Mouse (Mus musculus) myocyte (in vitro differentiated cells): ENCODE measurements at regions not wholly inside any gene's neighbourhood (a gene's known extent, or its start where the extent isn't known, plus 50 kb on each side); places are given as distances from the start of the nearest gene placed in this dataset.

ENCODE experiments used
- CEBPB ChIP-seq: IDR thresholded peaks from 2 replicates; pipeline ENCODE4 v1.6.1; 2011; ENCODE audit warnings: mild to moderate bottlenecking, moderate library complexity; ENCODE audit not compliant: poor library complexity, insufficient read depth, severe bottlenecking
- E2F4 ChIP-seq: IDR thresholded peaks from one replicate; pipeline ENCODE4 v1.6.1; 2011; ENCODE audit warnings: mild to moderate bottlenecking, control low read depth, moderate library complexity; ENCODE audit not compliant: insufficient read depth
- MAX ChIP-seq: IDR thresholded peaks from one replicate; pipeline ENCODE4 v1.6.1; 2011; ENCODE audit warnings: low read depth, mild to moderate bottlenecking, control low read depth
- MYOD1 ChIP-seq, 3 experiments: IDR thresholded peaks; one replicate each; pipeline ENCODE4 v1.6.1; 2011; ENCODE audit warnings: control low read depth in 2 of 3, low read depth in 2 of 3, mild to moderate bottlenecking in 2 of 3, moderate library complexity in 1 of 3; ENCODE audit not compliant: insufficient read length in 2 of 3, control insufficient read depth in 1 of 3
- MYOG ChIP-seq, 3 experiments: IDR thresholded peaks; one replicate each; pipeline ENCODE4 v1.6.1; 2011; ENCODE audit warnings: control low read depth in 2 of 3, low read depth in 2 of 3, mild to moderate bottlenecking in 2 of 3; ENCODE audit not compliant: insufficient read length in 2 of 3, control insufficient read depth in 1 of 3, insufficient read depth in 1 of 3
- POLR2A ChIP-seq: IDR thresholded peaks from one replicate; pipeline ENCODE4 v1.6.1; 2011; ENCODE audit warnings: low read depth, mild to moderate bottlenecking, control low read depth, moderate library complexity; ENCODE audit not compliant: insufficient read length
- POLR2AphosphoS2 ChIP-seq: IDR thresholded peaks from one replicate; pipeline ENCODE4 v1.6.1; 2011; ENCODE audit warnings: low read depth, control low read depth; ENCODE audit not compliant: insufficient read length
- REST ChIP-seq: IDR thresholded peaks from one replicate; pipeline ENCODE4 v1.6.1; 2011; ENCODE audit warnings: mild to moderate bottlenecking, control low read depth, moderate library complexity; ENCODE audit not compliant: insufficient read depth, insufficient read length
- SRF ChIP-seq: IDR thresholded peaks from one replicate; pipeline ENCODE4 v1.6.1; 2011; ENCODE audit warnings: low read depth; ENCODE audit not compliant: control insufficient read depth, insufficient read length
- TCF12 ChIP-seq: IDR thresholded peaks from one replicate; pipeline ENCODE4 v1.6.1; 2011; ENCODE audit warnings: mild to moderate bottlenecking, control low read depth; ENCODE audit not compliant: poor library complexity, insufficient read depth, severe bottlenecking
- USF1 ChIP-seq: IDR thresholded peaks from one replicate; pipeline ENCODE4 v1.6.1; 2011; ENCODE audit warnings: low read depth, mild to moderate bottlenecking, control low read depth, moderate library complexity

DNA sequence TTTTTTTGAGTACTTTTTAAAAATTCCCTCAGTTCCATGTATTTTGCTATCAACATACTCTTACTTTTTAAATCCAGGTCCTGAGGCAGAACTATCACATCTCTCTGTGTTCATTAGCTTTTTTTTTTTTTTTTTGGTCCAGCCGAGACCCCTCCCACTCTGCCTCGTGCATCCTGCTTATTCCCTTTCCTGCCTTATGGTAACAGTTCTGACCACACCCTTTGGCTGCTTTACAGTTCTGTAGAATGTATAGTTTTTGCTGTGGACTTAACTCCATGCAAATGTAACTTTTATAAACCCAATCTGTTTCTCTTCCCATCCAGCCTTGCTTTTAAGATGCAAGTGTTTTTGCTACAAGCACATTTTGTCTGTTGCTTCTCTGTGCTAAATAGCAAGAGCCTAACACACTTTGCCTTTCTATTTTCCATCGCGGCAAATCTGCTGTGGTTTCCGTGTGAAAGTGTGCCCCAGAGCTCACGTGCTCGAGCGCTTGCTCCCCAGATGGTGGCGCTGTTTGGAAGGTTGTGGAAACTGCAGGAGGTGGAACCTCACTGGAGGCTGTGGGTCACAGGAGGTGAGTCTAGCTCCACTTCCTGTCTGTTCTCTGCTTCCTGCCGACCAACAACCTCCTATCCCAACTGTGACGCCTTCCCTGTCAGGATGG, 92.3 kb upstream of the Vldlr start:
- TF ChIP-seq POLR2A: no peak
- no peak for TF ChIP-seq SRF
- TF ChIP-seq REST: no peak
- TF ChIP-seq POLR2AphosphoS2: no peak
- TF ChIP-seq USF1: no peak
- TF ChIP-seq CEBPB: no peak
- no peak for TF ChIP-seq E2F4
- TF ChIP-seq MYOG (IDR thresholded peaks at IDR 0.05; ENCODE audit: control insufficient read depth in 1 of 3, insufficient read depth in 1 of 3, insufficient read length in 2 of 3, low read depth in 2 of 3): no peak
- TF ChIP-seq TCF12: no peak
- TF ChIP-seq MAX: no peak
- TF ChIP-seq MYOD1 (IDR thresholded peaks at IDR 0.05; ENCODE audit: control insufficient read depth in 1 of 3, insufficient read length in 2 of 3, low read depth in 2 of 3): no peak
